19 mouse cellular contexts compared by ENCODE assay signal in the genomic region with DNA sequence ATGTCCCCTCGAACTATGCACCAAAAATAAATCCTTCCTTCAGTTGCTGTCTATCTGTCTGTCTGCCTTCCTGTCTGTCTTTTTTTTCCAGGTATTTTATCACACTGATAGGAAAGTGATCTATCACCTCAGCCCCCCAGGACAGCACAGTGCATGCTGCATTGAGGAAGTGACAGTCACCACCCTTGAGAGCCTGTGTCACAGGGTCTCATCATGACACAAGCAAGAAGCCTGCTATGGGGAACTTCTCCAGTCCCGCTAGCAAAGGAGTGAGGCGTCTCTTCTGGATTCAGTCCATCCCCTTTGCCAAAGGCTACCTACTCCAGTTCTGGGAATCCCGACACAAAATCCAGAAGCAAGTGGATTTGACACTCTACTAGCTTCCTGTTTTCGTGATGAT.
DNase-seq lines count a peak whose midpoint lies in the region; ATAC-seq lines count a peak whose summit lies in the region.
"Had no signal": no experiment of that assay in that cellular context is flagged by ENCODE, and none has a peak within 500 bp of the region (broad histone marks: within the 10 kb centered on the region; RNA-seq: fewer than 3 reads in every experiment).

No protein-coding gene starts in this region.

- H3K9ac ChIP-seq in liver, embryonic 13.5 days: no peak overlapping the region
- H3K9ac ChIP-seq: embryonic facial prominence, embryonic 12.5 days; forebrain, embryonic 15.5 days; heart, embryonic 13.5 days; hindbrain, embryonic 12.5 days had no signal

- H3K36me3 ChIP-seq in heart, embryonic 10.5 days: 0 out of 2 replicates have a peak, but pooled peaks cover 4% of the 10 kb centered on the region
- no peaks in the 10 kb centered on the region for H3K36me3 ChIP-seq in liver, embryonic 13.5 days
- H3K36me3 ChIP-seq: embryonic facial prominence, embryonic 12.5 days; forebrain, embryonic 15.5 days; heart, embryonic 13.5 days; hindbrain, embryonic 12.5 days had no signal

- H3K27me3 ChIP-seq in heart, embryonic 10.5 days (ENCODE audit: insufficient read depth, poor library complexity, severe bottlenecking): no peaks in the 10 kb centered on the region
- peaks cover 8% of the 10 kb centered on the region for H3K27me3 ChIP-seq in liver, embryonic 13.5 days
- H3K27me3 ChIP-seq: CH12.LX; forebrain, embryonic 15.5 days; heart, embryonic 13.5 days had no signal

- H3K27ac ChIP-seq in heart, embryonic 10.5 days: peak overlapping the region; percentile 13; the same call in 1 of the 2 replicates
- peak overlapping the region; percentile 97; the same call in 1 of the 2 replicates for H3K27ac ChIP-seq in liver, embryonic 13.5 days
- H3K27ac ChIP-seq: embryonic facial prominence, embryonic 12.5 days; forebrain, embryonic 15.5 days; heart, embryonic 13.5 days; hindbrain, embryonic 12.5 days had no signal

- no peak for ATAC-seq in liver, embryonic 13.5 days (ENCODE audit: low read depth)
- peak; percentile 61 for ATAC-seq in granulocyte monocyte progenitor cell, adult 5-6 weeks (replicated peaks; ENCODE audit: poor library complexity, severe bottlenecking)
- ATAC-seq: forebrain, embryonic 15.5 days; hindbrain, embryonic 16.5 days had no signal

- H3K4me2 ChIP-seq in liver, embryonic 13.5 days: no peak overlapping the region
- H3K4me2 ChIP-seq: embryonic facial prominence, embryonic 12.5 days; forebrain, embryonic 15.5 days; heart, embryonic 13.5 days; hindbrain, embryonic 12.5 days had no signal

- 73% methylated on average over 5 of the region's 5 CpGs for WGBS in heart, embryonic 10.5 days
- WGBS in liver, embryonic 13.5 days (ENCODE audit: insufficient replicate concordance): 54% methylated on average over 5 of the region's 5 CpGs

- no peak for DNase-seq in heart, embryonic 10.5 days (ENCODE audit: low spot score)
- DNase-seq in heart, postnatal 10 days: no peak
- no peak for DNase-seq in liver, embryonic 13.5 days
- DNase-seq in liver: no peak
- DNase-seq in adrenal gland, postnatal 25 days: no peak
- DNase-seq in natural killer cell, adult 2 months (ENCODE audit: low spot score in 2 of 2): no peak
- DNase-seq: adrenal gland, adult 2 months; adrenal gland, postnatal 36 days; cerebellum, adult 2 months; cerebellum, postnatal 10 days; gastrocnemius, postnatal 36 days; heart, postnatal 4 days had no signal

- no peaks in the 10 kb centered on the region for H3K9me3 ChIP-seq in heart, embryonic 10.5 days
- H3K9me3 ChIP-seq in liver, embryonic 13.5 days (replicated peaks): no peaks in the 10 kb centered on the region
- H3K9me3 ChIP-seq: embryonic facial prominence, embryonic 12.5 days; forebrain, embryonic 15.5 days; heart, embryonic 13.5 days; hindbrain, embryonic 12.5 days had no signal

- peaks cover 68% of the 10 kb centered on the region for H3K4me1 ChIP-seq in heart, embryonic 10.5 days
- peaks cover 71% of the 10 kb centered on the region for H3K4me1 ChIP-seq in liver, embryonic 13.5 days (replicated peaks)

- no peak overlapping the region for H3K4me3 ChIP-seq in heart, embryonic 10.5 days
- H3K4me3 ChIP-seq in liver, embryonic 13.5 days (replicated peaks): no peak overlapping the region
- H3K4me3 ChIP-seq: embryonic facial prominence, embryonic 12.5 days; forebrain, embryonic 15.5 days; heart, embryonic 13.5 days; hindbrain, embryonic 12.5 days had no signal

- intact Hi-C loops in heart, postnatal 10 days (cut with DNase I): loop anchor here (5.0 kb wide), 1 partner anchor 138 kb away; no protein-coding TSS in a partner anchor
